Comparison of ENCODE assay signal across 9 mouse cellular contexts in genomic region chr5:121811485-121811931, GRCm38 (mm10). TPM values are rescaled to one million over a fixed set of nuclear protein-coding genes. Genes with fewer than 3 reads are reported as not detected.
A peak's percentile ranks its signal among the peaks of the same experiment; 100 is the strongest.
DNase-seq lines count a peak whose midpoint lies in the region; ATAC-seq lines count a peak whose summit lies in the region.
"Had no signal": no experiment of that assay in that cellular context is flagged by ENCODE, and none has a peak within 500 bp of the region (broad histone marks: within the 10 kb centered on the region; RNA-seq: fewer than 3 reads in every experiment).

No protein-coding gene starts in this region.

- no peaks in the 10 kb centered on the region for H3K9me3 ChIP-seq in hindbrain, embryonic 15.5 days
- H3K9me3 ChIP-seq in hindbrain, embryonic 16.5 days (ENCODE audit: control insufficient read depth, low read length) = no peaks in the 10 kb centered on the region

- no peaks in the 10 kb centered on the region for H3K27me3 ChIP-seq in hindbrain, embryonic 15.5 days
- no peaks in the 10 kb centered on the region for H3K27me3 ChIP-seq in hindbrain, embryonic 16.5 days (replicated peaks; ENCODE audit: control insufficient read depth, insufficient read depth, low read length)

- H3K9ac ChIP-seq in hindbrain, embryonic 15.5 days = no peak overlapping the region
- no peak overlapping the region for H3K9ac ChIP-seq in hindbrain, embryonic 16.5 days (ENCODE audit: low read depth, low read length)

- 88% methylated on average over 5 of the region's 5 CpGs for WGBS in hindbrain, embryonic 15.5 days
- 83% methylated on average over 5 of the region's 5 CpGs for WGBS in hindbrain, embryonic 16.5 days

- DNase-seq in thymus, postnatal 0 days (ENCODE audit: low spot score) = peak; percentile 31
- no peak for DNase-seq in thymus, postnatal 25 days
- DNase-seq in frontal cortex, postnatal 14 days (ENCODE audit: low spot score in 2 of 2) = no peak
- no peak for DNase-seq in thymus, adult 18-20 months
- no peak for DNase-seq in adrenal gland, postnatal 25 days
- DNase-seq: gastrocnemius, postnatal 25 days had no signal

- no peak overlapping the region for H3K4me2 ChIP-seq in hindbrain, embryonic 15.5 days
- H3K4me2 ChIP-seq in hindbrain, embryonic 16.5 days (ENCODE audit: low read length) = no peak overlapping the region

- H3K4me3 ChIP-seq in hindbrain, embryonic 15.5 days = no peak overlapping the region
- H3K4me3 ChIP-seq in hindbrain, embryonic 16.5 days (ENCODE audit: low read length) = no peak overlapping the region

- no peaks in the 10 kb centered on the region; the same call in 1 of the 2 replicates for H3K4me1 ChIP-seq in hindbrain, embryonic 15.5 days (replicated peaks)
- no peaks in the 10 kb centered on the region; the same call in 1 of the 2 replicates for H3K4me1 ChIP-seq in hindbrain, embryonic 16.5 days (ENCODE audit: control insufficient read depth, insufficient read depth, low read depth, low read length)

- peaks cover 43% of the 10 kb centered on the region for H3K36me3 ChIP-seq in hindbrain, embryonic 15.5 days
- peaks cover 17% of the 10 kb centered on the region for H3K36me3 ChIP-seq in hindbrain, embryonic 16.5 days (ENCODE audit: control insufficient read depth, insufficient read depth, low read length)

- H3K27ac ChIP-seq in hindbrain, embryonic 15.5 days (replicated peaks) = peak overlapping the region; percentile 49; the same call in 1 of the 2 replicates
- H3K27ac ChIP-seq in hindbrain, embryonic 16.5 days (ENCODE audit: low read depth, low read length) = no peak overlapping the region

- no peak for ATAC-seq in hindbrain, embryonic 15.5 days (ENCODE audit: low FRiP score, low read depth)
- ATAC-seq in hindbrain, embryonic 16.5 days = no peak
- ATAC-seq in hematopoietic stem cell, adult 5-6 weeks (replicated peaks in 1 of 2; ENCODE audit: insufficient read depth in 1 of 2, low FRiP score in 2 of 2, low TSS enrichment in 1 of 2, low read depth in 1 of 2, poor library complexity in 2 of 2, severe bottlenecking in 2 of 2) = peak; percentile 77 to 80

RNA-seq across cellular contexts. Expression of gene Sh2b3, which starts 25.9 kb away (rescaled TPM):
- 8.0 TPM in 2 replicates for polyA plus RNA-seq in hindbrain, embryonic 15.5 days (2015; fragmentation: Nextera tagmentation; extraction: Ambion mirVana)
- polyA plus RNA-seq in hindbrain, embryonic 16.5 days (2015; fragmentation: Nextera tagmentation; extraction: Ambion mirVana) = 5.2 and 6.9 TPM in 2 replicates
- 13.1 and 13.9 TPM in 2 replicates for polyA plus RNA-seq in thymus, postnatal 0 days (2015; fragmentation: Nextera tagmentation; extraction: Ambion mirVana)
- total RNA-seq in hematopoietic stem cell, adult 5-6 weeks (2017) = 18.6 and 23.2 TPM in 2 replicates
- 36.4 and 46.0 TPM in 2 replicates for total RNA-seq in adrenal gland, postnatal 25 days (2021)

RNA-seq across cellular contexts. Expression of gene Pheta1, which starts 37.3 kb away (rescaled TPM):
- polyA plus RNA-seq in hindbrain, embryonic 15.5 days (2015; fragmentation: Nextera tagmentation; extraction: Ambion mirVana) = 40.3 and 42.0 TPM in 2 replicates
- 34.1 and 39.5 TPM in 2 replicates for polyA plus RNA-seq in hindbrain, embryonic 16.5 days (2015; fragmentation: Nextera tagmentation; extraction: Ambion mirVana)
- polyA plus RNA-seq in thymus, postnatal 0 days (2015; fragmentation: Nextera tagmentation; extraction: Ambion mirVana) = 14.0 and 15.2 TPM in 2 replicates
- 3.3 and 4.2 TPM in 2 replicates for total RNA-seq in hematopoietic stem cell, adult 5-6 weeks (2017)
- 6.2 and 8.8 TPM in 2 replicates for total RNA-seq in adrenal gland, postnatal 25 days (2021)

Comparison
In these comparisons a context has a peak if more than half of its experiments do, and no peak if none do; other contexts are left out.
1. ATAC-seq: peak in hematopoietic stem cell, adult 5-6 weeks (2 of 2); none in hindbrain, embryonic 15.5 days (single experiment) and hindbrain, embryonic 16.5 days (single experiment).